Mouse (Mus musculus) liver, embryonic 12.5 days (tissue): ENCODE results near the gene 3110018I06Rik. TPM values are rescaled to one million over a fixed set of nuclear protein-coding genes. Genes with fewer than 3 reads are reported as not detected.

ENCODE experiments used
- ATAC-seq: fragments of 200-750 bp; cut with Nextera tagmentation; 2 replicates; pipeline ENCODE4 v1.8.0; 2017; ENCODE audit warnings: moderate number of reproducible peaks, mild to moderate bottlenecking, moderate library complexity
- H3K27ac ChIP-seq: fragments of 300-500 bp; sonication (generic); 2 replicates; pipeline ENCODE4 v1.5.1; 2016; ENCODE audit warnings: mild to moderate bottlenecking
- H3K27me3 ChIP-seq: fragments of 300-500 bp; sonication (generic); replicated peaks from 2 replicates; pipeline ENCODE4 v1.6.1; 2016; ENCODE audit warnings: mild to moderate bottlenecking, moderate library complexity
- H3K36me3 ChIP-seq: fragments of 300-500 bp; sonication (generic); 2 replicates; pipeline ENCODE4 v1.6.1; 2016; ENCODE audit warnings: mild to moderate bottlenecking, moderate library complexity
- H3K4me1 ChIP-seq: fragments of 300-500 bp; sonication (generic); 2 replicates; pipeline ENCODE4 v1.6.1; 2016
- H3K4me2 ChIP-seq: fragments of 300-500 bp; sonication (generic); 2 replicates; pipeline ENCODE4 v1.6.1; 2016; ENCODE audit warnings: mild to moderate bottlenecking, moderate library complexity
- H3K4me3 ChIP-seq: fragments of 300-500 bp; sonication (generic); 2 replicates; pipeline ENCODE4 v1.5.1; 2016; ENCODE audit warnings: mild to moderate bottlenecking, moderate library complexity
- H3K9ac ChIP-seq: fragments of 300-500 bp; sonication (generic); 2 replicates; pipeline ENCODE4 v1.6.1; 2016; ENCODE audit warnings: mild to moderate bottlenecking, moderate library complexity
- H3K9me3 ChIP-seq: fragments of 300-500 bp; sonication (generic); replicated peaks from 2 replicates; pipeline ENCODE4 v1.6.1; 2016; ENCODE audit warnings: mild to moderate bottlenecking, moderate library complexity
- whole genome bisulfite sequencing: fragments of 180-500 bp; shearing (Covaris S2); methylation state at CpG from one replicate; pipeline ENCODE4 v1.1.7; 2016; ENCODE audit not compliant: insufficient replicate concordance; 5-methylcytosine and 5-hydroxymethylcytosine counted together
- polyA plus RNA-seq: library from polyadenylated mRNA; unstranded; fragments of >200 nt; fragmentation: Nextera tagmentation; extraction: Ambion mirVana; gene quantifications from 2 replicates; pipeline ENCODE4 v1.2.1, GENCODE M21; 2016

Gene 3110018I06Rik
- polyA plus RNA-seq, result not detected in 2 replicates

DNA sequence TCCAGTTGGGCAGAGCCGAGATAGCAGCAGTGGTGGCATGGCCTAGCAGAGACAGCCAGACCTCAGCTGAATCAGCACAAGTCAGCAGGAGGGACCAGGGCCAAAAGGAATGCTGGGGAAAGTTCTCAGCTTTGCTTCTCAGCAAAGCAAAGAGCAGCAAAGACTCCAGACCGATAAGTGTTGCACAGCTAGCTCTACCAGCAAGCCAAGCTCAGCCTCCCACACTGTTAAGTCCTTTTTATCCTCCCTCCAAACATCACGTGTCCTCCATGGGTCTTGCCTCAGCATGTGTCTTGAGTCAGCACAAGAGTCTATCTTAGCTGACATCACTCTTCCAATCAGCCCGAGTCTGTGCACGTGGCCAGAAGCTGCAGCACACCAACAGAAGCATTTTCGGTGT is at the start of gene 3110018I06Rik:
TSS of gene 3110018I06Rik (plus strand) at position 262 of the 400 bp plus-strand sequence.
- ATAC-seq, result no peak
- 69% methylated on average over 6 of the region's 6 CpGs for WGBS
- Histone ChIP-seq H3K9me3 (no peaks in the 10 kb centered on the region; the same call in 1 of the 2 replicates), H3K4me1 (no peaks in the 10 kb centered on the region), H3K36me3 (no peaks in the 10 kb centered on the region), H3K9ac (no peak within 1 kb of the TSS), H3K27me3 (no peaks in the 10 kb centered on the region), H3K4me2 (no peak within 1 kb of the TSS), H3K27ac (no peak within 1 kb of the TSS), H3K4me3 (no peak within 1 kb of the TSS)

DNA sequence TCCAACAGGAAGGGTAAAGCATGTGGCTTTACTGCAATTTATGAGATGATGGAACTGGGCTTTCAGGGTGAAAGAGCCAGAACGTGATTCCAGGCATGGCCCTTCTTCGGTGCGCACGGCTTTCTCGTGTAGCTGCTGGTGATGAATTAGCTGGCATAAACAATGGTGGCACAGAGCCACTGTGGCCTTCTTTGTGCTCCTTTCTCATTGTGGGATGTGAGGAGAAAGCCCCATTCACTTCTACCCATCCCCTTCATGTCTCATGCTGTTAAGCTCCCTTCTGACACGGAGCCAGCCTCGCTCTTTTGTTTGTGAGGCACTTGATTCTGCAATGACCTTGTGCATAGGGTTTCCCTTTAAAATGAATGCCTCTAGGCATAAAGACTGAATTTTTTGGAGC is 43.8 kb upstream of the 3110018I06Rik start:
- H3K27me3 ChIP-seq, result no peaks in the 10 kb centered on the region
- H3K36me3 ChIP-seq, result no peaks in the 10 kb centered on the region
- 81% methylated on average over 7 of the region's 7 CpGs for WGBS
- no peaks in the 10 kb centered on the region for H3K4me1 ChIP-seq
- H3K4me2 ChIP-seq, result no peak overlapping the region
- no peaks in the 10 kb centered on the region for H3K9me3 ChIP-seq
- no peak overlapping the region for H3K27ac ChIP-seq
- H3K4me3 ChIP-seq, result no peak overlapping the region
- no peak for ATAC-seq
- H3K9ac ChIP-seq, result no peak overlapping the region

DNA sequence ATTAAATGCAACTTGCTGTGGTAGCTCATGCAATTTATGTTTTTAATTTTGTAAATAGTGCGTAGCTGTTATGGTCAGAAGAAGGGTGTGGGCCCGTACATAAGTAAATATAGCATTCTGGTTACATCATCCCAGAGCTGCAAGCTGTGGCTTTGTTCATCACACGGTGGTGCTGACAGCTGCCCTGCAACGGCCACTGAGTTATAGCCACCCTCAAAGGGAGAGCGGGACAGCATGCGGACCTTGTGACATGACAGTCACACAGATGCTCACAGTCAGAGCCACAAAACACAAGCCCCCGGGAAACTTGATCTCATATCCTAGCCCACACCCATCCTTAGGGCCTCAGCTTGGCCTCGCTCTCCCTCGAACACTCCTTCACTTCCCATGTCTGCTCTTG is 30.6 kb upstream of the 3110018I06Rik start:
- no peak for ATAC-seq

DNA sequence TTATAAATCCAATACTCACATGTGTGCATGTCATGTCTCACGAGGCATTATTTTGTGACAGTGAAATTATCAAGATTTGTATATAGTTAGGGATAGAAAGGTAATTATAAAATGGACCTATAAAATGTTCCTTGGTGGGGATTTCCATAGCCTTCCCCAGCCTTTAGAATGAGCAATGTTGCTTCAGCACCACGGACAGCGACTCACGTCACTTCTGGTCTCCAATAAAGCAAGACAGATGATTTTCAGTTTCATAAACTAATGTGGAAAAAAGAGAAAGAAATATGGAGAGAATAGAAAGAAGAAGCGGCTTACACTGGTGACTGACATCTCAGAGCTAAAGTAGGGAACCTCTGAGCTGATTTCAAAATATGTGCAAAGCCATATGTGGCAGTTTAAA is 23.7 kb upstream of the 3110018I06Rik start:
- 10% methylated on average over 5 of the region's 5 CpGs for WGBS
- ATAC-seq, result no peak
- no peak overlapping the region for H3K4me2 ChIP-seq

More for the DNA sequence above, 30.6 kb upstream of the 3110018I06Rik start:
- WGBS, result 67% methylated on average over 9 of the region's 9 CpGs
- Histone ChIP-seq H3K4me3 (no peak overlapping the region), H3K27ac (no peak overlapping the region), H3K9ac (no peak overlapping the region), H3K36me3 (no peaks in the 10 kb centered on the region), H3K4me2 (no peak overlapping the region), H3K27me3 (no peaks in the 10 kb centered on the region), H3K4me1 (no peaks in the 10 kb centered on the region), H3K9me3 (0 out of 2 replicates have a peak, but pooled peaks cover 6% of the 10 kb centered on the region)

DNA sequence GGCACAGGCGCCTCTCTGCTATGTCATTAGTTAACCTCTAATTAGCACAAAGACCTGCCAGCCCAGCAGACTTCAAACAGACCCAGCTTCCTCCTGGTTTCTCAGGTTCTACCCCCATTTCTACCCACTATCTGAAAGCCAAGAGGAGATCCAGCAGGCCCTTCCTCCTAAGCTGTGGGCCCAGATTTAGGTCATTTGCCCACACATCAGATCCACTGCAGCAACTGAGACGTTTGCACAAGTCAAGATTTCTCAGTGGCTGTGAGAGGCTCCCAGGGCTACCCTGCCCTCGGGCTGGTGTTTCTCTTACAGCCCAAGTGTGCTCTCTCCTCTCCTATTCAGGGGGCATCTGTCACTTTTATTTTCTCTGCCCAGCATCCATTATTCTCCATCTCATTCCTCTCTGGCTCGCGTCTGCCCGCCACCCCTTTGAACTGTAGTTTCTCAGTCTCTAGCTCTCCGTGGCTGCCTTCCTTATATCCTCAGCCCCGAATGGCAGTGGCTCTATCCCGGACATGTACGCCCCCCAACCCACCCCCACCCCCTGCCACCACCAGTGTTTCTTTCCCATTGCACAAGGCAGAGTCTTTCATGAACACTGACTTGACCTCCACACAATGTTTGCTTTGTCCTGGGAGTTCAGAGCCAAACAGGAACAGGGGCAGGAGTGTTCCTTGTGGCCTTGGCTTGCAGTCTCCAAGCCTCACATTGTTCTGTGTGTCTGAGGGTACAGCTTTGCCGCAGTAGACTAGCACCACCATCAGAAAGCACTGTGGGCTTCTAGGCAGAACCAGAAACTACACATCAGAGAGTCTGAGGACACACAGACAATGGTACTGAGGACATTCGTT is 11.8 kb upstream of the 3110018I06Rik start:
- no peaks in the 10 kb centered on the region for H3K9me3 ChIP-seq
- H3K36me3 ChIP-seq, result no peaks in the 10 kb centered on the region
- no peak for ATAC-seq
- no peak overlapping the region for H3K4me3 ChIP-seq
- no peak overlapping the region for H3K27ac ChIP-seq
- H3K27me3 ChIP-seq, result no peaks in the 10 kb centered on the region
- no peaks in the 10 kb centered on the region for H3K4me1 ChIP-seq
- H3K4me2 ChIP-seq, result no peak overlapping the region
- H3K9ac ChIP-seq, result no peak overlapping the region
- 61% methylated on average over 12 of the region's 12 CpGs for WGBS

More for the DNA sequence above, 23.7 kb upstream of the 3110018I06Rik start:
- no peak overlapping the region for H3K4me3 ChIP-seq
- no peaks in the 10 kb centered on the region for H3K36me3 ChIP-seq
- no peak overlapping the region for H3K27ac ChIP-seq
- no peaks in the 10 kb centered on the region for H3K4me1 ChIP-seq
- no peak overlapping the region for H3K9ac ChIP-seq
- no peaks in the 10 kb centered on the region for H3K27me3 ChIP-seq
- 0 out of 2 replicates have a peak, but pooled peaks cover 6% of the 10 kb centered on the region for H3K9me3 ChIP-seq

DNA sequence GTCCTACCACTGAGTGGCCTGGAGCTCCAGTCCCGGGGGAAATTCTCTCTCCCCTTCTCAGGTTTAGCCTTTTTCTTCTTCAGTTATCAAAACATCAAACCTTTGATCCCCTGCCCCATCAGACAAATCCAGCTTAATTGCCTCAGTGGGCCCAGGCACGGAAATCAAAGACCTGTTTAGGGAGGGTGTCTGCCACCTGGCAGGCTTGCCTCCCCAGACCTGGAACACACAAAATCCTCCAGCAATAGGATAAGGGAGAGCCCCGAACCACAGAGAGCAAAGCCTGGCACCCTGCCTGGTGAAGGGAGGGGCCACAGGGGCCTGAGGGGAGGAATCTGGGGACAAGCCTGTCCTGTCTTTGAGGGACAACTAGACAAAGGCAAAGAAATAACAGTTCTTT is 9.1 kb upstream of the 3110018I06Rik start:
- H3K27me3 ChIP-seq, result no peaks in the 10 kb centered on the region
- WGBS, result 14% methylated on average over 3 of the region's 3 CpGs
- no peak overlapping the region for H3K9ac ChIP-seq
- no peak overlapping the region for H3K27ac ChIP-seq
- H3K4me3 ChIP-seq, result no peak overlapping the region
- H3K36me3 ChIP-seq, result no peaks in the 10 kb centered on the region
- H3K4me1 ChIP-seq, result no peaks in the 10 kb centered on the region
- no peak for ATAC-seq
- H3K4me2 ChIP-seq, result no peak overlapping the region
- no peaks in the 10 kb centered on the region for H3K9me3 ChIP-seq

DNA sequence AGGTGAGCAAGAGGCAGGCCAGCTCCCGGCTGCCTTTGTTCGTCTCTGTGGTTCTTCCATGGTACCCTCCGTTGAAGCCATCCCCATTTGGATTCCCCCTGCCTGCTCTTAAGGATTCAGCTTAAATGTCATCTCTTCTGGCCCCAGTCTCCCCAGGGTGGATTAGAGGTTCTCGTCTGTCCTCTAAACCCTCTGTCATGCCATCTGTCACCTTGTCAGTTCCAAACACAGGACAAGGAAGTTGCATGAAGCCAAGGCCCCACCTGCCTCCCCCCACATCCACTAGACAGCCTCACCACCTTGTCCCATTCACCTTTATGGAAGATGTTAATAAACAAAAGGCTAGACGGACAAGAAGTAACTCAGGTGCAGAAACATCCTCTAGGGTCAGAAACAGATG is 5.4 kb upstream of the 3110018I06Rik start:
- H3K4me1 ChIP-seq, result no peaks in the 10 kb centered on the region
- H3K4me3 ChIP-seq, result no peak overlapping the region
- no peak overlapping the region for H3K9ac ChIP-seq
- H3K9me3 ChIP-seq, result no peaks in the 10 kb centered on the region; the same call in 1 of the 2 replicates
- no peak overlapping the region for H3K27ac ChIP-seq
- ATAC-seq, result no peak
- no peaks in the 10 kb centered on the region for H3K36me3 ChIP-seq
- no peak overlapping the region for H3K4me2 ChIP-seq
- 66% methylated on average over 5 of the region's 5 CpGs for WGBS
- H3K27me3 ChIP-seq, result no peaks in the 10 kb centered on the region

DNA sequence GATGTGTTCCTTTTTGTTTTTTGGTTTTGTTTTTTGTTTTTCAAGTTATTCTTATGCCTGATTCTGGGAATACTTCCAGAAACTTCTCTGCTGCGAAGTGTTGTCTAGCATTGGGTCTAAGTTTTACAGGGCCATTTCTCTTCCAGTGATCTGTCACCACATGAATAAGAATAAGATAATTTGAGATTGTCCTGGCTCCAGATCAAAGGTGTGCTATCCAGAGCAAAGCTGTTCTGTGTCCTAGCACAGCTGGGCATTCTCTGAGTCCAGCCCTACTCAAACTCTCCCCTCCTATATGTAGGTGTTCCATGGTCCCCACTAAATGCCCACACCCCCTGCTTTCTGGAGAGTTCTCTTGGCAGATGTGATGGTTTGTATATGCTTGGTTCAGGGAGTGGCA is 2.9 kb downstream of the 3110018I06Rik start:
- 52% methylated on average over 1 of the region's 1 CpGs for WGBS

DNA sequence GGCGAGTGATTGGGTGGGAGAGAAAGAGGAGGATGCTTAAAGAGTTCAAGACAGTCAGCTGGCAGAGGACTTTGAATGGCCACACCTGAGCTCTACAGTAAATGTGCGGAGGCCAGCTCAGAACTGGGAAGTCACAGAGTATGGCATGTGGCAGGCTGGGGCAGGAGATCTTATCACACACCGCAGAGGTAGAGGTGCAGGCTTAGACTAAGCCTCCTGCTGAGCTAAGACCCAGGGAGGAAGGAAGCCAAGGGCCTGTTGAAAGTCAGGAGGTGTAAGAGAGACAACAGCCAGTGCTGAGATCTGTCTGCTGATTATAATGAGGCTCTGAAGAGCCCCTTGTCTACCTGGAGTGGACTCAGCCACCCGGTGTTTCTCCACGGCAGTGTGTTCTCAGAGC is 8.5 kb downstream of the 3110018I06Rik start:
- no peak overlapping the region for H3K4me2 ChIP-seq
- H3K9ac ChIP-seq, result no peak overlapping the region
- no peak overlapping the region for H3K4me3 ChIP-seq
- no peaks in the 10 kb centered on the region for H3K27me3 ChIP-seq
- H3K4me1 ChIP-seq, result no peaks in the 10 kb centered on the region
- 56% methylated on average over 5 of the region's 5 CpGs for WGBS
- no peaks in the 10 kb centered on the region for H3K36me3 ChIP-seq
- H3K9me3 ChIP-seq, result 0 out of 2 replicates have a peak, but pooled peaks cover 2% of the 10 kb centered on the region
- no peak for ATAC-seq
- H3K27ac ChIP-seq, result no peak overlapping the region

More for the DNA sequence above, 2.9 kb downstream of the 3110018I06Rik start:
- Histone ChIP-seq H3K27me3 (no peaks in the 10 kb centered on the region), H3K36me3 (no peaks in the 10 kb centered on the region), H3K4me2 (no peak overlapping the region), H3K4me1 (no peaks in the 10 kb centered on the region), H3K27ac (no peak overlapping the region), H3K9ac (no peak overlapping the region), H3K9me3 (no peaks in the 10 kb centered on the region; the same call in 1 of the 2 replicates), H3K4me3 (no peak overlapping the region)
- no peak for ATAC-seq

DNA sequence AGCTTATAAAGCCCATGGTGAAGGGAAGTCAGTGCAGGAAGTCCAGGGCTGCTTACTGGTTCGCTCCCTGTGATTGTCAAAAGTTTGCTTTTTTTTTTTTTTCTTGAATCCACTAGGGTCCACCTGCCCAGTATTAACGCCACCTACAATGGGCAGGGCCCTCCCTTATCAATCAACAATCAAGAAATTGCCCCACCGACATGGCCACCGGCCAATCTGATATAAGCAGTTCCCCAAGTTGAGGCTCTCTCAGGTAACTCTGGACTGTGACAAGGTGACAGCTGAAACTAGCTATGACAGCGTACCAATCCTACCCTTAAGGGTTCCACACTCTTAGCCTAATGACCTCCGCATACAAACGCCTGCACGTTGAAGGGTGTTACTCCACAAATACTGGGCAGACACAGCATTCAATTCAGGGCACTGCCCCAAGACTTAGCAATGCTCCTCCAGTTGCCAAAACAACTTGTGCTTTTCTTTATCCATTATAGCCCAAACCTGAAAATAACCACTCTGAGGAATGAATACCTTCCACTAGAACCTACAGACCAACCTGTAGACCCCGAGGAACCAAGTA is 21.3 kb downstream of the 3110018I06Rik start:
- Histone ChIP-seq H3K9me3 (no peaks in the 10 kb centered on the region), H3K4me3 (no peak overlapping the region), H3K27ac (no peak overlapping the region), H3K9ac (no peak overlapping the region), H3K27me3 (no peaks in the 10 kb centered on the region), H3K36me3 (no peaks in the 10 kb centered on the region), H3K4me2 (no peak overlapping the region), H3K4me1 (no peaks in the 10 kb centered on the region)
- WGBS, result 71% methylated on average over 9 of the region's 9 CpGs
- ATAC-seq, result no peak

DNA sequence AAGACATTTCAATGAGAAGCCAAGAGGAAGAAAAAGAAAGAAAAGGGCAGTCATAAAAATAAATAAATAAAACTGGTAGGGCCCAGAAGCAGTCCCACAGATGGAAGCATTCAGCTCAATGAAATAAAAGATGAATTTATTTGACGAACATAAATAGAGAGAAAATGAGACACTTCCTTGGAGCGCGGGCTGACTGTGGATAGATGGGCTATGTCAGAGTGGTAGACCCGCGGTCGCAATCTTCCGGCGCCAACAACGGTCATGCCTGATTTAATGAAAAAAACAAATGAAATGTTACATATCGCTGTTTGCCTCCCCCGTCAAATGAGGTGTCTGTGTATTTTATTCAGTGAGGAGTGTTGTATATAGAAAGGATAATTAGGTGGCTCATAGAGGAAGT is 22.7 kb downstream of the 3110018I06Rik start:
- Histone ChIP-seq H3K4me2 (no peak overlapping the region), H3K4me1 (no peaks in the 10 kb centered on the region)
- ATAC-seq, result no peak

More for the DNA sequence above, 22.7 kb downstream of the 3110018I06Rik start:
- no peak overlapping the region for H3K27ac ChIP-seq
- H3K9me3 ChIP-seq, result no peaks in the 10 kb centered on the region
- WGBS, result 89% methylated on average over 11 of the region's 11 CpGs
- H3K9ac ChIP-seq, result no peak overlapping the region
- no peaks in the 10 kb centered on the region for H3K27me3 ChIP-seq
- H3K4me3 ChIP-seq, result no peak overlapping the region
- no peaks in the 10 kb centered on the region for H3K36me3 ChIP-seq
